Mouse (Mus musculus) cerebellum, adult 18-20 months (tissue): Measurements from ENCODE around the gene Atg16l2.
A peak's percentile ranks its signal among the peaks of the same experiment; 100 is the strongest.

Experiments used
- DNase-seq, 2 experiments: peaks; one replicate each; pipeline ENCODE4 v3.0.0; 2021

Gene Atg16l2

DNA sequence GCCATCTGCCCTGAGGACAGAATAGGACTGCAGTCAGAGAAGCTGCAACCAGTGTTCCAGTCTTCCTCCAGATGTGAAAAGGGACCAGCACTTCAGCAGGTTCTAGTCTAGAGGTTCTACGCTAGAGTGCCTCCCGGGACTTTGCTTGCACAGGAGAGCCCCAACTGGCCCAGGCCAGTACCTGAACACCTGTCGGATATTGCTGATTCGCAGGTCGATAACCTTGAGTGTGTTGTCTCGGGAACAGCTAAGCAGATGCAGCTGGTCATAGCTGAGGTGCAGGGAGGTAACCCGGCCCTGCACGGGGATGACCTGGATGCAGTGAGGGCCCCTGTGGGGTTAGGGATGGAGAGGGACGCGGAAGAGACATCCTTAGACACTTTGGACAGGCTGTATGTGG lies 11.7 kb downstream of the Atg16l2 start:
- DNase-seq, result no peak

DNA sequence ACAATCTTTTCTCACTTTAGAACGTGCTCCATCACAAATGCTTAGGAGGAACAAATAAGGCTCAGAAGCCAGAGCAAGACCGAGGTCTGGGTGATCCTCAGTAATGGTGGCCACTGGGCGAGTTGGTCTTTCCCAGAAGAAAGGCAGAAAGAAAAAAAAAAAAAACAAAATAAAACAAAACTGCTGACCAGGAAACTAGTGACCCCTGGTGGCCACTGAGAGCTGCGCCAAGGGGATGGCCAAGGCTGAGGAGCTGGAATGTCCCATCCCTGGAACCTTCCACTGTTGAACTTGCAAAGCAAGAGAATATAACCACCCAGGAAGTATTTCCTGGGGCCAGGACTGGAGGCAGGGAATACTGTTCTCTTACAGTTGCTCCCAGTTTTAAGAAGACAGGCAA lies 13.6 kb downstream of the Atg16l2 start:
- peak; percentile 58 to 67 for DNase-seq

DNA sequence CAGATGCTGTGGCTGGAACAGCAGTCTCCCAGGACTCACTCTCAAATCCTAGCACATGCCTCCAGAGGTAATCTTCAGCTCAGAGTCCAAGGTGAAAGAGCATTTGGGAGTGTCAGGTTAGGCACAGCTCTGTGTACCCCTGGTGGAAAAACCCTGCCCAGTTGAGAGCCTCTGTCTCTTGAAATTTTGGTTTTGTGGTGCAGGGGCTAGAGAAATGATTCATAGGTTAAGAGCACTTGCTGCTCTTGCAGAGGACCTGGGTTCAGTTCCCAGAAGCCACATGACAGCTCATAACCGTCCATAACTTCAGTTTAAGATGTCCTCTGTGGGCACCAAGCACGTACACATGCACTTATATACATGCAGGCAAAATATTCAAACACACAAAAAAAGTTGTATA lies 14.2 kb downstream of the Atg16l2 start:
- DNase-seq, result no peak

DNA sequence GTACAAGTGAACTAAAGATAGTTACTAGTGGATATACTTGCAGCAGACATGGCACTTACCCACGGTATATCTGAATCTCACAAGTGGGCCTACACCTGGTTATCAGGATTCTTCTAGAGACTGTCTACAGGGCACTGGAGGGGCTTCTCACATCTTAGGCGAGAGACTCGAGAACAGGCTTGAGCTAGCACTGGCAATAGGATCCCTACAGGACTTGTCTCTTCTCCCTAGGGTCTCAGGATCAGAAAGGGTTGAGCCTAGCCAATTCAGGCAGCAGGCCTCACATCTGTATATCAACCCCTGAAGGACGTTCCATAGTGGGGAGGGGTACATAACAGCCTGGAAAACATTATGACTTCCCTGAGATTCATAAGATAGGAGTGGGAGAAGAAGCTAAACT lies 15.2 kb downstream of the Atg16l2 start:
- no peak for DNase-seq

DNA sequence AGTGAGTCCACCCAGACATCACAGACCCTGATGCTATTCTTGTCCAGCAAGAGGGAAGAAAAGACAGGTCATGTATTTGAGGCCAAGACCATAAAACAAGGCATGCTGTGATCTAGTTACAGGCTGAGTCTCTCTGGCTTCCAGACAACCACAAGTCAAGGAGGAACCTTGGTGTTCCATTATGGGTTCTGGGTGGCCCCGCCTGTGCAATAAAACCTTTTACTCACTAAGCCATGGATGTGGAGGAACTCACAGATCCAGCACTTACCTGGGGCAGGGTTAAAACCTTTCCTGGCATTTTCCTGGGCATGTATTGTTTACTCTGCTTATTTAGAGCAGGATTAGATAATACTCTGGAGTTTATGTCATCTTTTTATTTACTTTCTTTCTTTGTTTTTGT lies 17.5 kb downstream of the Atg16l2 start:
- DNase-seq, result no peak

DNA sequence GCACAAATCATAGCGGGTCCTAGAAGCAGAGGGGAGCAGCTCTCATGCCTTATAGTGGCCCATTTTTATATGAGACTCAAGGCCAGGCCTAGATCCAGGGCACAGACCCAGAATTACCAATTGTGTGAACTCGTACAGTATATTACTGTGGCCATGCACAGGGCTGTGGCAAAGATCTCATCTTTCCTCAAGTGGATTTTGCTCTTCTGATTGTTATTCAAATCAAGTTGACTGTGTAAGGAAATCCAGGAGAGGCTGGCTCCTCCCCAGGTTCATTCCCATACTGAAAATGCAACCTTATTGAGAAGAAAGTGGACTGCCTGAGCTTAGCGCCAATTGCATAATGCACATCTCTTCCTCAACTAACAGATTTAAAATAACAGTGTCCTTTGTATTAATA lies 19.3 kb downstream of the Atg16l2 start:
- DNase-seq, result no peak

DNA sequence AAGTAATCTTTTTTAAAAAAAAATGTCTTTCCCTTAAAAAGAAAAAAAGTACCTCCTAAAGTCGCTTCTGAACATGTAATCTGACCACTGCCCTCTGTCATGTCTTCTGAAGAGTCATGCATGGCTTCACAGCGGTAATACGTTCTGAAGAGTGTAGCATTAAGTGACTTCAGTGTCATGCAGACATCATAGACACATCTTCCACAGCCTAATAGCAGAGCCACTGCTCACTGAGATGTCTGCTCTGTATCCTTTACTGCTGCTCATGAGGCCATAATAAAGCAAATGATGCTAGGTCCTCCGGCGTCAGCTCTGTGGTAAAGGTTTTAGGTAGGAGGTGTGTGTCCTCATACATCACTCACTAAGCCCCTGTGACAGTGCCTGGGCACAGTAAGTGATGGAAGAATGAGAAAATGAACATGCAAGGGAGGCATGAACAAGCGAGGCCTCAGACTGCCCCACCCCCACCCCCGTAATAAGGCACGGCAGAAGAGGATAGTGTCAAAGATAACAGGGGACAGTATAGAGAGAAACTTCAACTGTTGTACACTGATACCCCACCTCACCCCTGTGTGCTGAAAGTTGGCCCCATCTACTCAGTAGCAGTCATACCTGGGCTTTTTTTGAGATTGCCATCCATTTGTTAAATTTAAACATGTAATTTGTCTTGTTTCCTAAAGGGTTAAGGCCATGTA lies 29.4 kb downstream of the Atg16l2 start:
- DNase-seq, result no peak

DNA sequence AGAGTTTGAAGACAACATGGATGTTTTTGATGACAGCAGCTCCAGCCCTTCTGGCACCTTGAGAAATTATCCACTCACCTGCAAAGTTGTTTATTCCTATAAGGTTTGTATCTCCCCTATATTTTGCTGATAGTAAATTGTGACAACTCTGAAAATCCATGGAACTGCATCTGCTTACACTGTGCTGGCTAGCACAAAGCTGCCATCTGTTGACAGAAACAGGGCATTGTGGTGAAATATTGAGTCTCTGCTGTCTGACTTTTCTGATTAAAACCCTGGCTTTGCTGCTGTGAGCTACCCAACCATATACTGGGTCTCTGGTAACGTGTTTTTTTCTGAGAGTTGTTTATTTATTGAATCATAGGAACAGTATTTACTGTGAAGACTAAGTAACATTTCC lies 30.4 kb downstream of the Atg16l2 start:
- no peak for DNase-seq

DNA sequence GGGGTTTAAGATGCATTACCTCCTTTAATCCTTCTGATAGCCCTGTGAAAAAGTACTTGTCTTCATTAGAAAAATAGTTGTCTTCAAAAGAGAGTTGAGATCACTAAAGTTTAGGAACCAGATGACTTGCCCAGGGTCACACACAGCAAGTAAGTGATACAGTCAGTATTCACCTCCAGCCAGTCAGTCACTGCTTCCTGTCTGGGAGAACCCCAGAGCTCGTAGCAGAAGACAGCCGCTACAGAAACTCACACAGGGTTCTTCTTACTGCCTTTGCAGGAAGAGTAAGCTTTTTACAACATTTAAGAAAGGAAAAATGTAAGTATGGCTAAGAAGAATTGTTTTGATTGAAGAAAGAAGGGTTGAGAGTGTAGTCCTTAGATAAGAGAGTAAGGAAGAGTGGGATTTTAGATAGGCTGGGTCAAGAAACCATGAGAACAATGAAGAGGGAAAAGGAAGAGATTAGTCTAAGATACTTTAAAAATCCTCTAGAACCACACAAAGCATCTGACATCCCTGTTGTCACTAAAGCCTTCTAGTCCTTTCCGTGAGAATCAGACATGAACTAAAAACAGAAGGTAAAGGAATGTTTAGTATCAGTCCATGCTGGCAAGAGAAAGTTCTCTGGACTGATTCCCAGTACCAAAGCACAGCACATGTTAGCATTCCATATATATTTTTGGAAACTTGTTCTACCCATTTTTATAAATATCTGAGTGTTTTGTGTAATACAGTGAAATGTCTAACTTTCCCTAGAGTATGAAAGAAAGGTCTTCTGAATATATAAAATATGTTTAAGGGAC lies 34.4 kb downstream of the Atg16l2 start:
- DNase-seq, result no peak

DNA sequence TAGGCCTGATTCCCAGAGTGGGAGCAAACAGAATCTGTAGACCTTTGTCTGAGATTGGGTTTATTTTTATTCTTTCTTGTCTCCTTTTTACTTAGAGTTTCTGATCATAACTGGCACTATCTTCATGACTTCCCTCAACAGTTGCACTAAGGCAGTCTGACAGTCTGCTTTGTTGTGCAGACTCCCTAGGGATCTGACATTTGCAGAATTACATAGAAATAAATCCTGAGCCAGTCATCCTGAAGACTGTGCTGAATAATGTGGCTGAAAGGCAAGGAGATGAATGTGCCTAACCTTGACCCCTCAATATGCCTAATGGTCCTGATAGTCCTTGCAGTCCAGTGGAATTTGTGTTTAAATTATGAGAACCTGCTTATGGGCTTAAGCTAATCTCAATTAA lies 38.5 kb downstream of the Atg16l2 start:
- DNase-seq, result no peak

DNA sequence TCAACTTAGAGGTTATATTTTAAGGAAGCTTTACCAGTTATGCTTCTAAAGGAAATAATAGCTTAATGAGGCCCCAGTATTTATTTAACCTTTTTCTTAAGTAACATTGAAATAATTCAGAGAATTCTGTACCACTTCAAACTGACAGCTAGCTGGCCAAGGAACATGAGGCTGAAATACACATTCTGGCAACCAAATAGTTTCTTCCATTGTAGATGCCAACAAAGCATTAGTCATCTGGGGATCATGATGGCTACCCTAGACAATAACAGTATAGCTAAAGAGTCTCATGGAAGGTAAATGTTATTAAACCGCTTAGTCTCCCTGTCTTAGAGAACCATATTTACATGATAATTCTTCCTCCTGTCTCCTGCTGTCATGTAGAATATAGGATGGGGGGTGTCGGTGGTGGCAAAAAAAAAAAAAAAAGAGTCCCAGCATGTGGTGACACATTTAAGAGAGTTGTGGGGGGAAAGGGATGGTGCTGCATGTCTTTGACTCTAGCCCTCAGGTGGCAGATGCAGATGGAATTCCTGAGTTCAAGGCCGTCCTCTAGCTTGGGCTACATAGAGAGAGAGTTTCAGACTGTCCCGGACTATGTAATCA lies 40.0 kb downstream of the Atg16l2 start:
- DNase-seq, result no peak

DNA sequence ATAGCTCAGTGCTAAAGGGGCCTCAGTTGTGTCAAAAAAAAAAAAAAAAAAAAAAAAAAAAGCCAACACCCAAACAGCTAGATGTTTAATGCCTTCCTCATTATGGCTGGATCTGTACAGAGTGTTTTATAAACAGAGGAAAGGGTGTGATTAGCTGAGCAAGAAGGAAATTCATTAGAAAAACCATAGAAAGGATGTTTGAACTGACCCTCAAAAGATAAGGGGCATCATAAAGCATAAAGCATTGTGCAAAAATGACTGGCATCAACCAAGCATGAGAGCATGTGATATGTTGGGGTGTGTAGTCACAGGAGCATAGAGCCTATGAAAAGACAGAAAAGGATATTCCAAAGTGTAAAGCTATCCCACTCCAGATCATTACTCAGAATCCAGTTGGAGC lies 43.6 kb downstream of the Atg16l2 start:
- DNase-seq, result no peak

DNA sequence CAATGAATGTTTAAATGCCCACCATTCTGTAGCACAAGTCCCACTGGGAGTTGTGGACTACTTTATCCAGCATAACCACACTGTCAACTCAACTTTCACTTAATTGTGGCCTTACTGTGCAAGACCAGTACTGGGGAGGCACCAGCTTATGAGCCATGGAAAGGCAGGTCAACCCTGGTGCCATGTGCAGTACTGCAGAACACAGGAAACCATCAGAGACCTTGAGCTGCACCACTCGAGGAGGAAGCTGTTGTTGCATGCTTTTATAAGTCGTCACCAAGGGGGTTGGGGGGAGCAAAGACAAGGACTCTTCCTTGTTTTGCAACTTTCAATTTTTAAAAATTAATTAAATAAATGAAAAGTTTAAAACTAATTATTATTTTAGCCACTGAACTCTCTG lies 49.0 kb downstream of the Atg16l2 start:
- DNase-seq, result no peak

DNA sequence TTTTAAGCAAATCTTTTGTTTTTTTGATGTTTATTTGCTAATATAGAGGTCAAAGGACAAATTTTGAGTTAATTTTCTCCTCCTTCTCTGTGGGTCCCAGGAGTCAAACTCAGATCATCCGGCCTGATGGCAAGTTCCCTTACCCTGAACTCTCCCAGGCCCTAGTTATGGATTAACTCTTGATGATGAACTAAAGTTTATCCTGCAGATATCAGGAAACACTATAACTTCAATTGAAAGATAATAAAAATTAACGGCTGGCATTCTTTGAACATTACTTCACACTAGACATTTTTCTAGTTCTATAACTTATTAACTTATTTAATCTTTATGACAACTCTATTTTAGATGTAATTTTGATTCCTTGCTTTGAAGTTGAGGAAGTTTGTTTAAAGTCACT lies 52.9 kb downstream of the Atg16l2 start:
- DNase-seq, result no peak

DNA sequence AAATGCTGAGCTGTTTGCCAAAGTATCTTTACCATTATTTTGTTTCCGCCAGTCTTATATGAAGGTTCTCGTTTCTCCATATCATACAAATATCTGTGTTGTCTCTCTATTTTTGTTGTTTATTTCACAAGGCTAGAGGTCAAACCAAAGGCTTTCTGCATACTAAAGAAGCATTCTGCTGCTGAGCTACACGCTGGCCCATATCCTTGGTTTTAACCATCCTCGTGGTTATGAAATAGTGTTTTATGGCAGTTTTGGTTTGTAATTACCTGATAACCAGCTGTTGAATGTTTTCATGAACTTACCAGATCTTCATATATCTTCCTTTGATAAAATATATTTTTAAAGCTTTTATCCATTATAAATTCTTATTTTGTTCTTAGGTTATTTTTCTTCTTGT lies 53.3 kb downstream of the Atg16l2 start:
- no peak for DNase-seq

DNA sequence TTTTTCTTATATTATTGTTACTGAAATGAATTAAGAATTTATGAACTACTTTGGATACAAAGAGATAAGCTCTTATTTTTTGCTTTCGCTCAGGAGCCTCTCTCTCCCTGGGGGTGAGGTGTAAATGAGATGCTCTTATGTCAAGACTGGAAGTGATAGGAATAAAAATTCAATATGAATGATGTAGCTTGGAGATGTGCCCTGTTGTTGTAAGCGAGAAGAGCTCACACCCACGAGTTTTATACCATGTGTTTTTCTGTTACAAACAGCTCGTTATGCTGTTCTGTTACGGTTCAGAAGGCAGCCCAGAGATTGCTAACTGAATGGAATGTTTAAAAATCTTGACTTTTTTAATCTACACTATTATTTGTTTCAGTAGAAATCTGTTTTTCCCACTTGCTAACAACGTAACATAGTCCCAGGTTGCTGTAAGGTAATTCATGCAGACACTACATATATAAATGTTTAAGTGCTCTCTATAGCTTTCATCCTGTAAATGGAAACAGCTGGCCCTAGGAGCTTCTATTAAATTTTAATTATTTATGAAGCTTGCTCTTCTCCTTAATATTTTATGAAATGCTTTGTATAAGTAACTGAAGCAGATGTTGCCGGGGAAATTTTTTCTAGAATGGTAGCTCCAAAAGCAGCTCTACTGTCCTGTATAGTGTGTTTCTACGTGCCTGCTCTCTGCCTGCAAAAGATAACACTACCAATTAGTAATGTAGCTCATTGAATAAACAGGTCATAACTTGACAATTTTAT lies 65.2 kb downstream of the Atg16l2 start:
- no peak for DNase-seq

DNA sequence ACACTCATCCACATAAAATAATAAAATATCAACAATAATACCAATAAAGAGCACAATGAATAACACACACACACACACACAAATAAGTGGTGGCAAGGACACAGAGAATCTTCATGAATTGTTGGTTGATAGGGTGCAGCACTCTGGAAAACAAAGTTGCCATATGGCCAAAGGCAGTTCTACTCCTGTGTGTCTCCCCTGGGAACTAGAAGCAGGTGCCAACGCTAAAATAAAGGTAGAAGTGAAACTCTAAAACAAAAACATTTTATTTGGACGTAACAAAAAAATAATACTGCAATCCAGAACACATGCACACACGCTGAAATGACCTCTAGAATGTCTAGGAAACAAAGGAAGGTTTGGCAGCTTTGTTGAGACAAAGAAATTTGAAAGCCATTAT lies 69.3 kb downstream of the Atg16l2 start:
- no peak for DNase-seq

DNA sequence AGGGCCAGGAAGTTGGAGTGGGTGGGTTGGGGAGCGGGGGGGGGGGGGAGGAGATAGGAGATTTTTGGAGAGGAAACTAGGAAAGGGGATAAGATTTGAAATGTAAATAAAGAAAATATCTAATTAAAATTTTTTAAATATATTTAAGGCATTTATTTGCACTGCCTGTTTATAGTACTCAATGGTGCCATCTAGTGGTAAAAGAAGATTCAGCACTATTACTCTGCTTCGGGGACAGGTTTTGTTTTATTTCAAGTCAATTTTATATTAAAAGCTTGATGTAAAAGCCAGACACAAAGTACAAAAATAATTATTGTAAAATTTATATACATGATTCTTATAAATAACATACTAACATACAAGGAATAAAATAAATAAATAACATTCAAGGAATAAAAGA lies 70.6 kb downstream of the Atg16l2 start:
- no peak for DNase-seq

DNA sequence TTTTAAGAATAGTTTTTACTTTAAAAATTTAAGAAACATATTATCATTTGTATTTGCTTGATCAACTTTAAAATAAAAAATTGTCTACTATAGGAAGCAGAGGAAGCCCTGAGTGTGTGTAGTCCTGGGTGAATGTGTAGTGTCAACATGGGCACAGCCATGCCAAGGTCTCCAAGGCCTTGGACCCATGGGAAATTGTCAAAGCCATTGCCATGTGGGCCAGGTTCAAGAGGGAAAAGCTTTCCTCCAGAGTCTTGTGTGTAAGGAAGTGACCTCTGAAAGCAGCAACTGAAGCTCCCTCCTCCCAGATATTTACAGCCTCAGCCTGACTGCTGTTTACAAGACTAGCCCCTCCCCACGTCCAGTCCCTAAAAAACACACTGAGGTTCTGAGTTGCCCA lies 72.7 kb downstream of the Atg16l2 start:
- no peak for DNase-seq

DNA sequence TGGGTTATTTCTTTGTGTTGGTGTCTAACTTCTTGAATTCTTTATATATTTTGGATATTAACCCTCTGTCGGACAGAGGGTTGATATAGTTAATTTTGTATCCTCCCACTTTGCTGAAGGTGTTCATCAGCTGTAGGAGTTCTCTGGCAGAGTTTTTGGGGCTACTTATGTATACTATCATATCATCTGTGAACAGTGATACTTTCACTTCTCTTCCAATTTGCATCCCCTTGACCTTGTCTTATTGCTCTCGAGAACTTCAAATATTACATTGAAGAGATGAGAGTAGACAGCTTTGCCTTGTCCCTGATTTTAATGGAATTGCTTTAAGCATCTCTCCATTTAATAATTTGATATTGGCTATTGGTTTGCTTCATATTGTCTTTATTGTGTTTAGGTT lies 78.5 kb downstream of the Atg16l2 start:
- DNase-seq, result no peak

DNA sequence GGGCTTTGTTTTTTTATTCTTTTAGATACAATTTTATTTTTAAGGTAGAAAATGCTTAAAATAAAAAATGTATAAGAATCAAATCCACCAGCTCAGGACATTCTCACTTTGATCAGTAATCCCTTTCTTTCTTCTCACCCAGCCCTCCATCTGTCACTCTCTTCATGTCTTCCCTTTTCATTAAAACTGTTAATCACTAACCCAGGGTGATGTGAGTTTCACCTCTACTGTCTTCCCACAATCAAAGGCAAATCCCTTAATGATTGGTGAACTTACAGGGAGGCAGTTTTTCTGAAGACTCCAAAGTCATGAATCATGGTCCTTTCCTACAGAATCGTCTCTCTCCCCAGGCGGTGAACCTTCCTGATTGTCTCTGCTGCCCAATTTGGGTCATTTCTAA lies 85.3 kb downstream of the Atg16l2 start:
- DNase-seq, result no peak

DNA sequence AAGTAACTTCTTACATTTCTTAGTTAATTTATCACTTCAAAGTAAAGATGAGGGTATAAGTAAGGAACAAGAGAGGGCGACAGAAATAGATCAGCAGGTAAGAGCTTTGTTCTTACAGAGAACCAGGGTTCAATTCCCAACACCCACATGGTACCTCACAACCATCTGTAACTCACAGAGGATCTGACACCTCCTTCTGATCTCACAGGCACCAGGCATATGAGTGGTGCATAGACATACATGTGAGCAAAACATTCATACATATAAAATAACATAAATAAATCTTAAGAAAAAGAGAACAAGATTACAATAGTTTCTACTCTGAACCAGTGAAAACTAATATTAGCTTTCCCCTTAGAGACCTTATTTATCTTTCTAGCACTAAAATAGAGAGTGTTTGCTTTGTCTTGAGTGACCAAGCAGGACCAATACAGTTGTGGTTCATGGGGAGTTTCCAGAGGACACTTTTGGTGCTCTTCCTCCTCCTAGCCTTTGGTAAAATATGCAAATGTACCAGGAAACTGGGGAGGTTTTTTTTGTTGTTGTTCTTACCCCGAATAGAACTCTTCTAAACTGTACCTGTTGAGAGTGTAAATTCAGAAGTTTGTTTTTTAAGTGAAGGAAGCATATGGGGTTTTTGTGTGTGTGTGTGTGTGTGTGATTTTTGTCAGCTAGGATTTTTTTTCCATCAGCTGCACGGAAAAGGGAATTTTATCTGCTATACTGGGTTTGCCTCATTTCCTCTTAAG lies 88.4 kb downstream of the Atg16l2 start:
- DNase-seq, result no peak
